Mouse (Mus musculus) megakaryocyte-erythroid progenitor cell, adult 5-6 weeks (primary cell): ENCODE results near the gene Tmem51. TPM values are rescaled to one million over a fixed set of nuclear protein-coding genes. Genes with fewer than 3 reads are reported as not detected.

Source experiments
- ATAC-seq: replicated peaks from 2 replicates; pipeline ENCODE4 v1.8.0; 2016; ENCODE audit warnings: mild to moderate bottlenecking, inconsistent platforms; ENCODE audit not compliant: severe bottlenecking, poor library complexity, low FRiP score, low TSS enrichment
- total RNA-seq, 2 experiments: library from RNA; stranded (forward) in 1 of 2; stranded (reverse) in 1 of 2; fragments of 200-1000, 215-1000 nt in 1 of 2; fragments of >200 nt in 1 of 2; fragmentation: Nextera tagmentation in 1 of 2; gene quantifications; 2 replicates each; pipeline ENCODE4 v1.2.3; 2014 to 2017

The Tmem51 gene
- total RNA-seq, 2 experiments from 2014 or later = 0.42 TPM; not detected in 1

GRCm38 (mm10) chr4:142039662-142040353, 44.3 kb downstream of the Tmem51 start:
- ATAC-seq = peak; percentile 90

- no peak for ATAC-seq
Observed at GRCm38 (mm10) chr4:142037897-142038296, 46.2 kb downstream of the Tmem51 start.

DNA sequence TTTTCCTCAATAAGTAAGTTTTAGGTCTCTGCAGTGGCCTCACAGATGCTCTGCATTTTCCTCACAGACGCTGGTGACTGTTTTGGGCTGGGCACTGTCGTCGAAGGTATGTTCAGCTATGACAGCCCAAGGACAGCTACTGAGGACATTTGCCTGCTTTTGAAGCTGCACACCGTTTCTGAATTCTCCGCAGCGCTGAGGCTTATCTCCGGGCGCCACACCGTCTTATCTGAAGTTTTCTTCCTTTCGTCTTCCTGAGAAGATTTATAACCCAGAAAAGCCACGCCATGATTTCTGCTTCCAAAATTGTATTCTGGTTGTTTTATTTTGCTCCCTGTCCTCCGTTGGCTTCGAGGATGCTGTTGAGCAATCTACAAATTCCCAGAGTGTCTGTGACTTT, 55.6 kb downstream of the Tmem51 start:
- 0 out of 2 replicates have a peak, but pooled peaks have one; percentile 59 for ATAC-seq

- no peak for ATAC-seq
Observed at GRCm38 (mm10) chr4:142026965-142027364, 57.1 kb downstream of the Tmem51 start.

GRCm38 (mm10) chr4:142024536-142024935, 59.6 kb downstream of the Tmem51 start:
- ATAC-seq = no peak

GRCm38 (mm10) chr4:142023166-142023565, 60.9 kb downstream of the Tmem51 start:
- ATAC-seq = no peak

GRCm38 (mm10) chr4:142017686-142018085, 66.4 kb downstream of the Tmem51 start:
- peak; percentile 49 for ATAC-seq

DNA sequence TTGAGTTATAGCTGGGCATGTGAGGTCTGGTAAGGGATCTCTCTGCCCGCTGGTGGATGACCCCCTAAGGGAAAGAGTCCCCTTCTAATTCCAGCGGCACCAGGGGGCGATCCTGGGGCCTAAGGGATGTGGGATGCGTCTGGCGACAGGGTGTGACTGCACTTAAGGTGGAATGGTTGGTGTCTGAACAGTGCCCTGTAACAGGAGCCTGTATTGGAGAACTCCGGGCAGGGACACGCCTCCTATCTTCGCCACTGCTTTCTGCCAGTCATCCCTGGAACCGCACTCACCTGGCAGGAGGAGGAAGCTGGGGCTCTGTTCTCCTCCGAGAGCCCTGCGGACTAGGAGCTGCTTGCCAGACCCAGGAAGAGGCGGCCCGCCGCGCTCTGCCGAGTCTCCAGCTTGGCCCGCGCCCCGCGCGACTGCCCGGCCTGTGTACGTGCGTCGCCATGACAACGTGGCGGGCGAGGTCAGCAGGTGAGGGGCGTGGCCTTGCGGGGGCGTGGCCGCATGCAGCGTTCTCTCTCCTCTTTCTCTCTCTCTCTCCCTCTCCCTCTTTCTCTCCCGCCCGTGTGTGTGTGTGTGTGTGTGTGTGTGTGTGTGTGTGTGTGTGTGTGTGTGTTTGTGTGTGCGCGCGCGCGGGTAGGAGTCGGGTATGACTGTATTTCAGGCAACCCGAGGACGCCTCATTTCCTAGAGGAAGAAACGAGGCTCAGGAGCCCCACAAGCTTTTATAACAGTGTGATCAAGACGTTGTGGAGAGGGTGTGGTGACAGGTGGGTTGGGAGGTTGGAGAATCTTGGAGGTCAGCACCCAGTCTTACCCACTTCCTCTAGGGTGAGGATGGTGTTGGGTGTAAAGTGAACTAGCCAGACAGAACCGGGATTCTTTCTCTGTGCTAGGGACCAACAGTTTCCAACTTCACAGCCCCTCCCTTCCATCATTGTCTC, 69.2 kb downstream of the Tmem51 start, which contains the start of gene Fhad1:
Gene Fhad1, minus strand, starts transcription at position 424 of the 950 bp plus-strand sequence.
- peak; percentile 54 for ATAC-seq

DNA sequence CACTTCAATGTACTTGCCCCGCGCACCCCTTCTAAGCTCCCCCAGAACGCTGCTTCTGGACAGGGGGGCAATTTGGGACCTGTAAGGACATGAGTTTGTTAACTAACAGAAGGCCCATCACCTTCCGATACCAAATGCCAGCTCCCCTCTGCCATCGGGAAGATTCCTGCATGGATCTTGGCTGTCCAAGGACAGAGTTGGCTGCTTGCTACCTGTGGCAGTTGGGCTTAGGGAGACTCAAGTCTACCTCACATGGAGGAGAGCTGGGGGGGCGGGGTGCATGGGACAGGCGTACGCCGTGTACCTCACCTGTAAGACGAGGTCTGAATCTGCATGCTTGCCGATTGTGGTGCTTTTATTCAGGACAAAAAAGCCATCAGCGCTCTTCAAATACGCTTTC, 72.9 kb downstream of the Tmem51 start:
- ATAC-seq = no peak

- no peak for ATAC-seq
Observed at GRCm38 (mm10) chr4:142010441-142010840, 73.7 kb downstream of the Tmem51 start.

GRCm38 (mm10) chr4:142008206-142008605, 75.9 kb downstream of the Tmem51 start:
- ATAC-seq = no peak

- no peak for ATAC-seq
Observed at GRCm38 (mm10) chr4:142000581-142000980, 83.5 kb downstream of the Tmem51 start.

GRCm38 (mm10) chr4:141999494-142000074, 84.5 kb downstream of the Tmem51 start:
- ATAC-seq = peak; percentile 73

GRCm38 (mm10) chr4:141998282-141998821, 85.8 kb downstream of the Tmem51 start:
- peak; percentile 45; the same call in 1 of the 2 replicates for ATAC-seq

GRCm38 (mm10) chr4:141996880-141997279, 87.2 kb downstream of the Tmem51 start:
- ATAC-seq = no peak

- no peak for ATAC-seq
Observed at GRCm38 (mm10) chr4:141996086-141996485, 88.0 kb downstream of the Tmem51 start.

DNA sequence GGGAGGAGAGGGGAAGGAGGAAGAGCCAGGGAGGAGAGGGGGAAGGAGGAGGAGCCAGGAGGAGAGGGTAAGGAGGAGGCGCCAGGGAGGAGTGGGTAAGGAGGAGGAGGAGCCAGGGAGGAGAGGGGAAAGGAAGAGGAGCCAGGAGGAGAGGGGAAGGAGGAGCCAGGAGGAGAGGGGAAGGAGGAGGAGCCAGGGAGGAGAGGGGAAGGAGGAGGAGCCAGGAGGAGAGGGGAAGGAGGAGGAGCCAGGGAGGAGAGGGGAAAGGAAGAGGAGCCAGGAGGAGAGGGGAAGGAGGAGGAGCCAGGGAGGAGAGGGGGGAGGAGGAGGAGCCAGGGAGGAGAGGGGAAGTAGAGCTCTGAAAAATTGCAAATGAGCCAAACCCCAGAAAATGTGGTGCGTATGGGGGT, 90.0 kb downstream of the Tmem51 start:
- peak; percentile 88 for ATAC-seq

GRCm38 (mm10) chr4:141993347-141994061, 90.6 kb downstream of the Tmem51 start:
- peak; percentile 55 for ATAC-seq
